Mouse (Mus musculus) cerebellum, adult (tissue): ENCODE results near the gene Sema6d.

ENCODE experiments used
- ATAC-seq: cut with Nextera tagmentation; 2 replicates; pipeline ENCODE4 v1.9.2; 2017; ENCODE audit warnings: mild to moderate bottlenecking, moderate library complexity, mixed read lengths; ENCODE audit not compliant: insufficient number of reproducible peaks, low FRiP score, low TSS enrichment

The Sema6d gene

DNA sequence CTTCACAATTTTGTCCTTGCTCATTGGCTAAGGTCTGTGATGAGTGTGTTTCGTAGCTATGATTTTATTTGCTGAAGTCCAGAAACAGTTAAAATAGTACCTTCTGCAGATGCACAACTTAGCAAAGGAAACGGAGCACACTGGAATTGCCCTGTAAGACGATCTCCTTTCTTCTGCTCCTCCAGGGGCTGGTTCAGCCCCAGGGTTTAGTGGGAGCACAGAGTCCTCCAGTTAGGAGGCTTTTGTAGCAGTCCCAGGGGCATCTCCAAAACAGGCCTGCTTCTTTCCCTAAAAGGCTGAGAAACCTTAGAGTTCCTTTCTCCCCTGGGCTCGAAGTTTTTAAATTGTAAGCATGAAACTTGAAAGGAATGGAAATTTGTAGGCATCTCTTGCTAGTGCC is 616.0 kb downstream of the Sema6d start:
- ATAC-seq, result no peak

GRCm38 (mm10) chr2:124706896-124707295 is 617.1 kb downstream of the Sema6d start:
- ATAC-seq, result no peak
